Mouse (Mus musculus) kidney, embryonic 14.5 days (tissue): ENCODE measurements around the gene Dlg3. TPM values are rescaled to one million over a fixed set of nuclear protein-coding genes. Genes with fewer than 3 reads are reported as not detected.
A peak's percentile ranks its signal among the peaks of the same experiment; 100 is the strongest.

Experiments used
- ATAC-seq: fragments of 200-750 bp; cut with Nextera tagmentation; 2 replicates; pipeline ENCODE4 v1.8.0; 2017; ENCODE audit warnings: moderate number of reproducible peaks, mild to moderate bottlenecking, moderate TSS enrichment, moderate library complexity; ENCODE audit not compliant: low FRiP score, low TSS enrichment
- H3K27ac ChIP-seq: fragments of 300-500 bp; sonication (generic); 2 replicates; pipeline ENCODE4 v1.5.1; 2014; ENCODE audit warnings: low read depth, mild to moderate bottlenecking, low read length, moderate library complexity, mixed read lengths
- H3K27me3 ChIP-seq: fragments of 300-500 bp; sonication (generic); 2 replicates; pipeline ENCODE4 v1.6.1; 2014; ENCODE audit warnings: mild to moderate bottlenecking, low read length; ENCODE audit not compliant: control insufficient read depth, insufficient read depth
- H3K36me3 ChIP-seq: fragments of 300-500 bp; sonication (generic); 2 replicates; pipeline ENCODE4 v1.6.1; 2014; ENCODE audit warnings: low read length, mixed read lengths; ENCODE audit not compliant: control insufficient read depth, insufficient read depth
- H3K4me1 ChIP-seq: fragments of 300-500 bp; sonication (generic); 2 replicates; pipeline ENCODE4 v1.6.1; 2014; ENCODE audit warnings: low read length, mixed read lengths; ENCODE audit not compliant: control insufficient read depth, insufficient read depth
- H3K4me2 ChIP-seq: fragments of 300-500 bp; sonication (generic); replicated peaks from 2 replicates; pipeline ENCODE4 v1.6.1; 2014; ENCODE audit warnings: low read depth, mild to moderate bottlenecking, low read length
- H3K4me3 ChIP-seq: fragments of 300-500 bp; sonication (generic); 2 replicates; pipeline ENCODE4 v1.5.1; 2014; ENCODE audit warnings: mild to moderate bottlenecking, low read length
- H3K9ac ChIP-seq: fragments of 300-500 bp; sonication (generic); 2 replicates; pipeline ENCODE4 v1.6.1; 2014; ENCODE audit warnings: low read depth, mild to moderate bottlenecking, low read length, moderate library complexity
- H3K9me3 ChIP-seq: fragments of 300-500 bp; sonication (generic); 2 replicates; pipeline ENCODE4 v1.6.1; 2016; ENCODE audit warnings: low read length; ENCODE audit not compliant: control insufficient read depth
- WGBS: fragments of 180-500 bp; shearing (Covaris S2); extraction: QIAGEN DNeasy Blood & Tissue Kit; methylation state at CpG from one replicate; pipeline ENCODE4 v1.1.7; 2014; 5-methylcytosine and 5-hydroxymethylcytosine counted together
- polyA plus RNA-seq: library from polyadenylated mRNA; unstranded; fragments of >200 nt; fragmentation: Nextera tagmentation; extraction: Ambion mirVana; gene quantifications from 2 replicates; pipeline ENCODE4 v1.2.1, GENCODE M21; 2014

The Dlg3 gene
- polyA plus RNA-seq, 1 experiment from 2014 or later, result 7.3 TPM

- H3K4me2 ChIP-seq, result no peak overlapping the region
- H3K27ac ChIP-seq, result no peak overlapping the region
- H3K4me1 ChIP-seq, result no peaks in the 10 kb centered on the region
- H3K36me3 ChIP-seq, result no peaks in the 10 kb centered on the region
- no peak overlapping the region for H3K9ac ChIP-seq
- WGBS, result 79% methylated on average over 4 of the region's 4 CpGs
- no peak overlapping the region for H3K4me3 ChIP-seq
- no peaks in the 10 kb centered on the region for H3K9me3 ChIP-seq
- H3K27me3 ChIP-seq, result no peaks in the 10 kb centered on the region
- no peak for ATAC-seq
Observed at GRCm38 (mm10) chrX:100789322-100789721, 21.8 kb downstream of the Dlg3 start.

GRCm38 (mm10) chrX:100796041-100796740 lies 28.7 kb downstream of the Dlg3 start:
- Histone ChIP-seq H3K4me2 (no peak overlapping the region), H3K9ac (no peak overlapping the region), H3K27me3 (no peaks in the 10 kb centered on the region), H3K4me1 (no peaks in the 10 kb centered on the region), H3K36me3 (no peaks in the 10 kb centered on the region), H3K9me3 (no peaks in the 10 kb centered on the region), H3K4me3 (no peak overlapping the region), H3K27ac (no peak overlapping the region)
- ATAC-seq, result no peak
- WGBS, result 68% methylated on average over 6 of the region's 6 CpGs

GRCm38 (mm10) chrX:100796741-100797090 lies 29.2 kb downstream of the Dlg3 start:
- no peak overlapping the region for H3K4me3 ChIP-seq
- no peak for ATAC-seq
- H3K27ac ChIP-seq, result no peak overlapping the region
- H3K9me3 ChIP-seq, result no peaks in the 10 kb centered on the region
- no peak overlapping the region for H3K4me2 ChIP-seq
- no peak overlapping the region for H3K9ac ChIP-seq
- no peaks in the 10 kb centered on the region for H3K4me1 ChIP-seq
- no peaks in the 10 kb centered on the region for H3K27me3 ChIP-seq
- 84% methylated on average over 3 of the region's 3 CpGs for WGBS
- H3K36me3 ChIP-seq, result no peaks in the 10 kb centered on the region

GRCm38 (mm10) chrX:100797370-100797769 lies 29.8 kb downstream of the Dlg3 start:
- no peak overlapping the region for H3K4me2 ChIP-seq
- no peak overlapping the region for H3K27ac ChIP-seq
- no peaks in the 10 kb centered on the region for H3K4me1 ChIP-seq
- no peaks in the 10 kb centered on the region for H3K9me3 ChIP-seq
- H3K27me3 ChIP-seq, result no peaks in the 10 kb centered on the region
- no peak for ATAC-seq
- H3K36me3 ChIP-seq, result no peaks in the 10 kb centered on the region
- no peak overlapping the region for H3K4me3 ChIP-seq
- no peak overlapping the region for H3K9ac ChIP-seq
- 65% methylated on average over 4 of the region's 4 CpGs for WGBS

- no peaks in the 10 kb centered on the region for H3K36me3 ChIP-seq
Observed at GRCm38 (mm10) chrX:100797851-100798527, 30.5 kb downstream of the Dlg3 start.

GRCm38 (mm10) chrX:100800643-100801042 lies 33.1 kb downstream of the Dlg3 start:
- Histone ChIP-seq H3K9ac (no peak overlapping the region), H3K4me3 (no peak overlapping the region), H3K4me1 (no peaks in the 10 kb centered on the region), H3K36me3 (no peaks in the 10 kb centered on the region), H3K9me3 (no peaks in the 10 kb centered on the region), H3K4me2 (no peak overlapping the region), H3K27me3 (0 out of 2 replicates have a peak, but pooled peaks cover 3% of the 10 kb centered on the region), H3K27ac (no peak overlapping the region; the same call in 1 of the 2 replicates)
- ATAC-seq, result peak; percentile 64; the same call in 1 of the 2 replicates
- 28% methylated on average over 2 of the region's 2 CpGs for WGBS

More at GRCm38 (mm10) chrX:100797851-100798527, 30.5 kb downstream of the Dlg3 start:
- ATAC-seq, result no peak
- 64% methylated on average over 7 of the region's 7 CpGs for WGBS
- Histone ChIP-seq H3K4me1 (no peaks in the 10 kb centered on the region), H3K4me2 (no peak overlapping the region), H3K27ac (no peak overlapping the region), H3K4me3 (no peak overlapping the region), H3K27me3 (no peaks in the 10 kb centered on the region), H3K9me3 (no peaks in the 10 kb centered on the region), H3K9ac (no peak overlapping the region)

GRCm38 (mm10) chrX:100802034-100802433 lies 34.5 kb downstream of the Dlg3 start:
- no peaks in the 10 kb centered on the region for H3K9me3 ChIP-seq
- no peaks in the 10 kb centered on the region; the same call in 1 of the 2 replicates for H3K36me3 ChIP-seq
- H3K4me2 ChIP-seq, result no peak overlapping the region
- no peak overlapping the region for H3K9ac ChIP-seq
- 0 out of 2 replicates have a peak, but pooled peaks cover 3% of the 10 kb centered on the region for H3K27me3 ChIP-seq
- H3K4me3 ChIP-seq, result no peak overlapping the region
- no peaks in the 10 kb centered on the region for H3K4me1 ChIP-seq
- ATAC-seq, result no peak
- H3K27ac ChIP-seq, result no peak overlapping the region
- WGBS, result 58% methylated on average over 6 of the region's 6 CpGs

GRCm38 (mm10) chrX:100811129-100811528 lies 43.6 kb downstream of the Dlg3 start:
- H3K9ac ChIP-seq, result no peak overlapping the region
- H3K4me2 ChIP-seq, result no peak overlapping the region
- no peaks in the 10 kb centered on the region for H3K27me3 ChIP-seq
- H3K36me3 ChIP-seq, result peaks cover 23% of the 10 kb centered on the region; the same call in 1 of the 2 replicates
- H3K27ac ChIP-seq, result no peak overlapping the region
- ATAC-seq, result no peak
- no peaks in the 10 kb centered on the region for H3K9me3 ChIP-seq
- H3K4me3 ChIP-seq, result no peak overlapping the region
- WGBS, result 92% methylated on average over 4 of the region's 4 CpGs
- no peaks in the 10 kb centered on the region for H3K4me1 ChIP-seq

- WGBS, result 81% methylated on average over 8 of the region's 8 CpGs
- Histone ChIP-seq H3K27me3 (no peaks in the 10 kb centered on the region), H3K9me3 (no peaks in the 10 kb centered on the region), H3K9ac (no peak overlapping the region), H3K4me1 (no peaks in the 10 kb centered on the region), H3K27ac (no peak overlapping the region), H3K36me3 (peaks cover 26% of the 10 kb centered on the region; the same call in 1 of the 2 replicates), H3K4me3 (no peak overlapping the region), H3K4me2 (no peak overlapping the region)
- no peak for ATAC-seq
Observed at GRCm38 (mm10) chrX:100814139-100814538, 46.6 kb downstream of the Dlg3 start.
